Mouse (Mus musculus): ENCODE data around the gene Iqcf3.

DNA sequence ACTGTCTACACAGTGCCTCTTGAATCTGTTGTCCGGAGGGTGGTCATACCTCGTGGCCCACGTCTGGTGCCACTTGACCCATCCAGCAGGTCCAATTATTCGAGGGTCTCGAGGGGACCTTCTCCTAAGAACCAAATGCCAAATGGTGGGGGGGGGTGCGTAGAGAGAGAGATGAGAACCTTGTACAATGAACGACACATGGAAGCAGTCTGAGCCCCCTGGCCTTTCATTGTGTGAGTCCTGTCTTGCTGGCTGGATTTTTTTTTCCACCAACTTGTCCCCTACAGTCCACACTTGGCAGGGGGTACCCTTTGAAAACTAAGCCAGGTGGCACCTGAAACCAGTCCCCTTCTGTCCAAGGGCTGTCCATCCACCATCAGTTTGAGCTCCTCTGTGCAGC lies 93.7 kb downstream of the Iqcf3 start:
- TF ChIP-seq CTCF (IDR thresholded peaks at IDR 0.05) = no peak
- no peak for TF ChIP-seq POLR2A (IDR thresholded peaks at IDR 0.05; ENCODE audit: insufficient read depth, low read depth, low read length)
- TF ChIP-seq EP300 (IDR thresholded peaks at IDR 0.05; ENCODE audit: insufficient read depth, low read depth, low read length) = no peak
